Mouse (Mus musculus) thymus, adult 2 months (tissue): ENCODE measurements at regions not wholly inside any gene's neighbourhood (a gene's known extent, or its start where the extent isn't known, plus 50 kb on each side); places are given as distances from the start of the nearest gene placed in this dataset.

Experiments used
- CTCF ChIP-seq: fragments of 200-500 bp; IDR thresholded peaks from 2 replicates; pipeline ENCODE4 v1.5.1; 2012; ENCODE audit warnings: mild to moderate bottlenecking, control low read depth, low read length, moderate library complexity, borderline replicate concordance; ENCODE audit not compliant: control insufficient read depth, poor library complexity, insufficient read depth; ENCODE audit errors: extremely low read depth
- POLR2A ChIP-seq: fragments of 200-500 bp; IDR thresholded peaks from 2 replicates; pipeline ENCODE4 v1.6.1; 2012; ENCODE audit warnings: mild to moderate bottlenecking, low read length, control low read depth, moderate library complexity; ENCODE audit not compliant: control insufficient read depth, poor library complexity, insufficient read depth; ENCODE audit errors: extremely low read depth

DNA sequence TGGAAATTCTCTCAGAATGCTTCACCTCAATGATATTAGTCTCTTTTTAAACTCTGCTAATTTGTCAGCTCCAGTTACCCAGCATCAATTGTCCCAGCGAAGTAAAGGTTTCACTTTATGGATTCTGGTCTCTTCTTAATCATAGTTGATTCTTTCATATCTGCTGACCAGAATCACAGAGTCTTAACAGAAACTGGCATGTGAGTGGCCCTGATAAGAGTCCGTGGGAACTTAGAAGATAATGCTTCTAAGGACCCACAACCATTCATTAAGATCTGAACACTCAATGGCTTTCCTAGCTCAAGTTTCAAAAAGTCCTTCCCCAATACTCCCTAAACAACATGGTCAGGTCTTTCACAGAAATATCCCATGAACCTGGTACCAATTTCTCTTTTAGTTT is 126.7 kb downstream of the Nab1 start:
- TF ChIP-seq CTCF (no peak), POLR2A (no peak)
